Mouse (Mus musculus): ENCODE results near the gene Gm21887.
"Not testable (repeated sequence)": the region's sequence is repeated elsewhere in the genome, so short reads cannot be mapped to it uniquely, and the experiment has no call there.

GRCm38 (mm10) chrX:170005194-170005593 is 4.3 kb upstream of the Gm21887 start:
- not testable (repeated sequence) for TF ChIP-seq CTCF, POLR2A (IDR thresholded peaks at IDR 0.05; ENCODE audit: extremely low read depth, insufficient read depth, low read length)

Measured in cortical plate, adult 2 months (tissue).